Mouse (Mus musculus) layer of hippocampus, postnatal 14 days (tissue): ENCODE measurements at regions not wholly inside any gene's neighbourhood (a gene's known extent, or its start where the extent isn't known, plus 50 kb on each side); places are given as distances from the start of the nearest gene placed in this dataset.

Source experiments
- DNase-seq, 2 experiments: peaks; one replicate each; pipeline ENCODE4 v3.0.0; 2021 to 2022; ENCODE audit warnings: low spot score in 2 of 2, mixed read lengths in 1 of 2

- DNase-seq, result no peak
Observed at GRCm38 (mm10) chr10:61034056-61034455, 55.1 kb upstream of the Pcbd1 start.

- no peak for DNase-seq
Observed at GRCm38 (mm10) chr10:61028598-61028997, 60.5 kb upstream of the Pcbd1 start.

DNA sequence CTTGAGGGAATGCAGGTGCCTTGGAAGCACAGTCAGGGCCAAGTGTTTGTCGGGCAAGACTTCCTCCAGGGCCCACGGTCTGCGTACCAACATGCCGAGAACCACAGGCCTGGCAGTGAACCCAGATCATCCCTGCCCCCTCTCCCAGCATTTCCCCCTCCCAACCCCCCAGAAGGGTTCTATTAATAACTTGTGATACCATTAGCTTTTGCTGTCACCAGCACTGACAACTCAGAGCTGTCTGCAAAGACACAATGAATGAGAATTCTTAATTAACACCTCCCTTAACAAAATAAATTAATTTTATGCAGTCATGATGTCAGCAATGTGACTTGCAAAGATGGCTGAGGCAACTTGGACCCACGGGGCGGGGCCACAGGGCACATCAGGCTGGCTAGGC lies 61.9 kb upstream of the Pcbd1 start:
- DNase-seq, result no peak

GRCm38 (mm10) chr10:61025061-61025460 lies 64.1 kb upstream of the Pcbd1 start:
- DNase-seq, result no peak

DNA sequence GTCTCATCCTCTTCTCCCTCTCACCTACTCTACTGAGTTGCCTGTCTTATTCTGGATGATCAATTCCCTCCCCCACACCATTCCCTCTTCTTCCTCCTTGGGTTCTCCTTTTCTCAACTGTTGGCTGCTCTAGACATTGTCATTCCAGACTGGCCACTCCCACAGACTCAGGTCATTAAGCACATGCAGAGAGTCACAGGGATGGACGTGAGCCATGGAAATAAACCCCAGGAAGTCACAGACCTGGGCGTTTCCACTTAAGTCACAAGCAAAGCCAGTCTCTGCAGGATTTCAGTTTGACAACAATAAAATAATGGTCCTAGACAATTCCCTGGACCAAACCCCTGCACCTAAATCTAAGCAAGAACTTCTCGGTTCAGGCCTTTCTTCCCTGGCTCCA lies 65.0 kb upstream of the Pcbd1 start:
- DNase-seq, result no peak

DNA sequence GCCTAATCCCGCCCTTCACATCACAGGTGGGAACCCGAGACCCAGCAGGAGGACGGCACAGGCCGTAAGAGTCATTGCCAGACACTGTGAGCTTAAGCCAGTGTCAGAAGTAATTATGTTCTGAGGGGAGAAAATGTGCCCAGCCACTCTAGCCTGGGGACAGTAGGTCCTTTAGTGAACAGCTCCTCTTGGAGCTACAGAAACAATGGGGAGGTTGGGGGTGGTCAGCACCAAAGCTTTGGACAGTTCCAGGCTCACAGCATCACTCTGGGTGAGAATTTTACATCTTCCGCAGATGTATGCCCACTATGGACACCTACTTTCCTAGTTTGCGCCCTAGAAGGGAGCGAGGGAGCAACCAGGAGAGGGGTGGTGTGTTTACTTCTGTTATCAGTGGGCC lies 65.7 kb upstream of the Pcbd1 start:
- DNase-seq, result no peak

GRCm38 (mm10) chr10:61019566-61019965 lies 69.6 kb upstream of the Pcbd1 start:
- no peak for DNase-seq

DNA sequence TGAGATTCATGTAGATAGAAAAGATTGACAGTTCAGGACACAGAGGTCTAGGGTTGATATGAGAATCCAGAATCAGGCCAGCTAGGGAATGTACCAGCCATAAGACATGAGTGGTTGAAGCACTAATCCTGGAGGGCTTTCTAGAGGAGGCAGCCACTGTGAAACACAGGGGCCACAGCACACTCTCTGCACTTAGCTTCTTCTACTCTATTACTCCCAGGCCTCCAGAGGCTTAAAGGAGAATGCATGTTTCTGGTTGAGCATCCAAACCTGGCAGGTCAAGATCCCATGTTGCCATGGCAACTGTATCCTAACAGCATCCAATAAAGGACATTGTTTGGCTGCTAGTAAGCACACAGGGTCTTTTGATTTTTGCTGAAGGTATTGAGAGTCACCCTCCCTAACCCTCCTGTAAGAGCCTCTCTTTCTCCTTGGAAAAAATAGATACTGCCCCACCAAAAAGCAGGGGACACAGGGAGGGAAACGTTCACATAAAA lies 76.9 kb upstream of the Pcbd1 start:
- no peak for DNase-seq

DNA sequence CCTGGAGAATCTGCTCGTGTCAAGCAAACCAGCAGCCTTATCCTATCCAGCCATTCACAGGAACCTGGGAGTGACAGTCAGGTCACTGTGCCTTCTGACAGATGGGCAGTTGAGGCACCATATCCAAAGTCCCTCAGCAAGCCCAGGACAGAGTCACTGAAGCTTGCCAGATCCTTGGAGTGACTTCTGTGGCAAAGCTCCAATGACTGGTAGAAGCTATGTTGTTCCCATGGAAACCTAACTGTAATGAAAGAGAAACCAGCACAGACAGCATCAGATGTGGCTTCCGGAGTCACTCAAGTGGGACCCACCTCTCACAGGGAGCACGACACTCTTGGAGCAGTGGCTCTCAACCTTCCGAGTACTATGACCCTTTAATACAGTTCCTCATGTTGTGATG lies 78.4 kb upstream of the Pcbd1 start:
- DNase-seq, result peak in 1 of 2 experiments; percentile 9

DNA sequence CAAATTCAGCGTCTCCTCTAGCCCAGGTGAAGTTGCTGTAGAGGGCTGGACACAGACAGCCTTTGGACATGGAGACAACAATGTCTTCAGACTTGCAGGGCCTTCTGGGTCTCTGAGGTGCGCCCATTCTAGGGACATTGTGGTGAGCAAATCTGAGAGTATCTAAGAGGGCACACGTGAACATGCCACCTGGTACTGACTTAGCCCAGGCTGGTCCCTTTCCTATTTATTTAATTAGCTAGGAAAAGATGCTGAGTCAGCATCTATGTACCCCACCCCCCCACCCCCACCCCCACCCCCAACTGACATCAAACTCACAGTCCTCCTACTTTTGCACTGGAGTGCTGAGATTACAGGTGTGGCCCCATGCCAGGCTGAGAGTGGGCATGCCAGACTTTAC lies 81.7 kb upstream of the Pcbd1 start:
- no peak for DNase-seq

DNA sequence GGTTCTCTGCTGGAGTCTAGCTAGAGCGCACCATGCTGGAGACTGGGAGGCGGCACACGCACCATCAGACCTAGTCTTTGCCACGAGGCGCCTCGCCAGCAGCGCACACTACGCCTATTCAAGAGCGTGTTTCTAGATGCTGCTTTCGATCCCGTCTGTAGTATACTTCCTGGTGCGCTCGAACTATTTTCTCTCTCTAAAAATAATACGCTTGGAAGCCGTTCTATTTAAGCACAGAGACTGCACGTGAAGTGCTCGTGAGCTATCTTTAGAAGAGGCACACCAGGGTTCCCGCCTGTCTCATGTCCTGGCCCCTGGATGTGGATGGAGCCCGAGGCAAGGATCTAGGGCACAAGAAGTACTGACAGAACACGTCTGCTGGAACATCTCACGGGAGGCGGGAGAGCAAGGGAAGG lies 87.4 kb upstream of the Pcbd1 start:
- no peak for DNase-seq

DNA sequence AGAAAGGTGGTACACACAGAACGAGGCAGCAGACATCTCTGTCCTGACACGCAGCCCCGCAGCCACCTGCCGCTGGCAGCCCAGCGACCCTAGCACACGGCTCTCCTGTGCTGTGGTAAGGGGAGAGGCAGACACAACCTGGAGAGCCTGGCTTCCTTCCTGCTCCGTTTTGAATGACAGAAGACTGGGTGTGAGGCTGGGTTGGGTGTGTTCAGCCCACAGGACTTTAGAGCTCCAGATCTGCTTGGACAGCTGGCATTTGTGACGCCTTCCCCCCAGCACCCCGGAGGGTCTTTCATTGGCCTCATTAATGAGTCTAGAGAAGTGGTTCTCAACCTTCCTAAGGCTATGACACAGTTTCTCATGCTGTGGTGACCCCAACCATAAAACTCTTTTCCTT lies 91.7 kb upstream of the Pcbd1 start:
- no peak for DNase-seq

GRCm38 (mm10) chr10:60995908-60996640 lies 93.1 kb upstream of the Pcbd1 start:
- DNase-seq, result no peak

GRCm38 (mm10) chr10:60985109-60985576 lies 104.0 kb upstream of the Pcbd1 start:
- DNase-seq, result peak in 1 of 2 experiments; percentile 8

- DNase-seq, result no peak
Observed at GRCm38 (mm10) chr10:60981770-60982169, 107.4 kb upstream of the Pcbd1 start.

DNA sequence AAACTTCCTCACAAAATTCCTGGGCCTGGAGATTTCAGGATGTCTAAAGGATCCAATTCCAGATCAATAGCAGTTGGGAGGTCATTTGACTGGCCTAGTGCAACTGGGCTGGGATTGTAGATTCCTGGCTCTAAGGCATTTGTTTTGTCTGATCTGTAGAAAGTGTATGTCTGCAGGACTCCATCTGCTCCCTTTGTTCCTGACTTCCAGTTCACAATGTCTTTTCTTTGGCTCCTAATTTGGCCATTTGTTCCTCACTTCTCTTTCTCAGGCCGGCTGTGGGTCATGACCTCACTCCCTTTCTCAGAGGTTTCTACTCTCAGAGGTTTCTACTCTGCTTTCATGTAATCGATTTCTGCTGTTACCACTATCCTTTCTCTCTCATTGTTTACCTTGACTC lies 115.5 kb upstream of the Pcbd1 start:
- no peak for DNase-seq

GRCm38 (mm10) chr10:60964843-60965242 lies 124.3 kb upstream of the Pcbd1 start:
- no peak for DNase-seq

GRCm38 (mm10) chr10:60957820-60958233 lies 126.4 kb upstream of the Unc5b start:
- no peak for DNase-seq

DNA sequence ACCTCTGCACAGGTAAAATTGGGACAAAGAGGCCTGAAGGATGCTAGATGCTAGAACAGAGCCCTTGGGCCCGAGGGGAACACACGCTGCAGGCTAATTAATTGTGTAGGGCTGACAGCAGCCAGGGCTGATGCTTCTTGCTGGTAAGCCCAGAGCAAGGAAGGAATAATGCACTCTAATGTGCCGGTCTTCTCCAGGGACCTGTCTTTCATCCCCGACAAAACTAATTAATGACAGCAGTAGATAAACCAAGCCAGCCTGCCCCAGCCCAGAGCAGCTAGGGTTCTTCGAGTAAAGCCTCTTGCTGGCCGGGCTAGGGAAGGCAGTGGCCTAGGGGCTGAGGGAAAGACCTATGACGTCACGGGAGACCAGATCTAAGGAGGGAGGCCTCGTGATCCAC lies 124.1 kb upstream of the Unc5b start:
- no peak for DNase-seq

- no peak for DNase-seq
Observed at GRCm38 (mm10) chr10:60952495-60952894, 121.1 kb upstream of the Unc5b start.

GRCm38 (mm10) chr10:60948983-60949677 lies 117.7 kb upstream of the Unc5b start:
- no peak for DNase-seq

- DNase-seq, result no peak
Observed at GRCm38 (mm10) chr10:60943074-60943473, 111.7 kb upstream of the Unc5b start.

GRCm38 (mm10) chr10:60938749-60939148 lies 107.4 kb upstream of the Unc5b start:
- no peak for DNase-seq
